Mouse (Mus musculus) embryonic fibroblast, embryonic 13.5 days (primary cell): ENCODE data around the gene Gm20509.

Source experiments
- CTCF ChIP-seq: IDR thresholded peaks from 2 replicates; pipeline ENCODE4 v1.5.1; 2011; ENCODE audit warnings: mild to moderate bottlenecking, control low read depth, low read length, moderate library complexity, borderline replicate concordance; ENCODE audit not compliant: insufficient read depth
- POLR2A ChIP-seq: IDR thresholded peaks from 2 replicates; pipeline ENCODE4 v1.6.1; 2011; ENCODE audit warnings: low read depth, mild to moderate bottlenecking, control low read depth, low read length, moderate library complexity

- TF ChIP-seq POLR2A = no peak
- TF ChIP-seq CTCF = no peak; the same call in 1 of the 2 replicates
Observed at GRCm38 (mm10) chr9:73121735-73122134, 19.5 kb downstream of the Gm20509 start.
